Mouse (Mus musculus) liver, adult 2 months (tissue): ENCODE results near the gene Tnfrsf23. TPM values are rescaled to one million over a fixed set of nuclear protein-coding genes. Genes with fewer than 3 reads are reported as not detected.
"Not testable (repeated sequence)": the region's sequence is repeated elsewhere in the genome, so short reads cannot be mapped to it uniquely, and the experiment has no call there.

Experiments
- DNase-seq: peaks from one replicate; pipeline ENCODE4 v3.0.0-alpha.2; 2011; ENCODE audit warnings: low read depth, low spot score; ENCODE audit errors: extremely low read depth
- H3K27ac ChIP-seq: fragments of 200-500 bp; replicated peaks from 2 replicates; pipeline ENCODE4 v1.5.1; 2012; ENCODE audit warnings: low read depth, mild to moderate bottlenecking, control low read depth, inconsistent platforms, low read length; ENCODE audit not compliant: insufficient read depth
- H3K27me3 ChIP-seq: fragments of 200-500 bp; 2 replicates; pipeline ENCODE4 v1.6.1; 2012; ENCODE audit warnings: mild to moderate bottlenecking, moderate library complexity, low read length, inconsistent platforms; ENCODE audit not compliant: control insufficient read depth, insufficient read depth
- H3K36me3 ChIP-seq: fragments of 200-500 bp; 2 replicates; pipeline ENCODE4 v1.6.1; 2012; ENCODE audit warnings: low read length, inconsistent platforms; ENCODE audit not compliant: control insufficient read depth, insufficient read depth
- H3K4me1 ChIP-seq: fragments of 200-500 bp; 2 replicates; pipeline ENCODE4 v1.6.1; 2011; ENCODE audit warnings: low read length; ENCODE audit not compliant: control insufficient read depth, insufficient read depth
- H3K4me3 ChIP-seq: fragments of 200-500 bp; 2 replicates; pipeline ENCODE4 v1.5.1; 2011; ENCODE audit warnings: low read depth, mild to moderate bottlenecking, control low read depth, low read length, moderate library complexity; ENCODE audit not compliant: insufficient read depth
- H3K79me2 ChIP-seq: fragments of 200-500 bp; 2 replicates; pipeline ENCODE4 v1.6.1; 2012; ENCODE audit warnings: inconsistent platforms, mild to moderate bottlenecking, low read length, moderate library complexity; ENCODE audit not compliant: control insufficient read depth, insufficient read depth
- H3K9ac ChIP-seq: fragments of 200-500 bp; 2 replicates; pipeline ENCODE4 v1.6.1; 2012; ENCODE audit warnings: low read depth, mild to moderate bottlenecking, control low read depth, inconsistent platforms, low read length
- CTCF ChIP-seq: fragments of 200-500 bp; IDR thresholded peaks from 2 replicates; pipeline ENCODE4 v1.5.1; 2011; ENCODE audit warnings: low read depth, low read length, control low read depth
- POLR2A ChIP-seq: fragments of 200-500 bp; IDR thresholded peaks from 2 replicates; pipeline ENCODE4 v1.6.1; 2011; ENCODE audit warnings: low read length, control low read depth; ENCODE audit not compliant: insufficient read depth; ENCODE audit errors: extremely low read depth
- WGBS: fragments of 180-500 bp; shearing (Covaris S2); methylation state at CpG from one replicate; pipeline ENCODE4 v1.1.7; 2018; 5-methylcytosine and 5-hydroxymethylcytosine counted together
- polyA plus RNA-seq: library from polyadenylated mRNA; depleted of rRNA; stranded (reverse); fragments of >200 nt; gene quantifications from 2 replicates; pipeline ENCODE4 v1.2.3, GENCODE M21; 2012
- total RNA-seq: library from RNA; depleted of rRNA; stranded (reverse); fragments of >200 nt; gene quantifications from 2 replicates; pipeline ENCODE4 v1.2.3, GENCODE M21; 2014

Tnfrsf23 gene
- total and polyA plus RNA-seq, 2 experiments: 0.54 TPM; not detected in 1

DNA sequence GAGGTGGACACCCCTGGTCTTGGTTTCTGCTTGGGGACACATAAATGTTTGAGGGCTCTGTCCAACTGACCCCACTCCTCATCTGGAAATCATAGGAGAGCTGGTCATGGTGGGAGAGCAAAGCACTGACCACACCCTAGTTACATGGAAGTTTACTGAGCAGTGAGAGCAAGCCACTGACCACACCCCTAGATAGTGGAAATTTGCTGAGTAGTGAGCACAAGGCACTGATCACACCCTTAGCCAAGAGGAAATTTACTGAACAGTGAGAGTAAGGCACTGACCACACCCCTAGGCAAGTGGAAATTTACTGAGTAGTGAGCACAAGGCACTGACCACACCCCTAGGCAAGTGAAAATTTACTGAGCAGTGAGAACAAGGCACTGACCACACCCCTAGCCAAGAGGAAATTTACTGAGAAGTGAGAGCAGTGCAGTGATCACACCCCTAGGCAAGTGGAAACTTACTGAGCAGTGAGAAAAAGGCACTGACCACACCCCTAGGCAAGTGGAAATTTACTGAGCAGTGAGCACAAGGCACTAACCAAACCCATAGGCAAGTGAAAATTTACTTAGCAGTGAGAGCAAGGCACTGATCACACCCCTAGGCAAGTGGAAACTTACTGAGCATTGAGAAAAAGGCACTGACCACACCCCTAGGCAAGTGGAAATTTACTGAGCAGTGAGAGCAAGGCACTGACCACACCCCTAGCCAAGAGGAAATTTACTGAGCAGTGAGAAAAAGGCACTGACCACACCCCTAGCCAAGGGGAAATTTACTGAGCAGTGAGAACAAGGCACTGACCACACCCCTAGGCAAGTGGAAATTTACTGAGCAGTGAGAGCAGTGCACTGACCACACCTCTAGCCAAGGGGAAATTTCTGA lies 19.0 kb downstream of the Tnfrsf23 start:
- H3K4me1 ChIP-seq: no peaks in the 10 kb centered on the region
- H3K27me3 ChIP-seq: no peaks in the 10 kb centered on the region
- no peak overlapping the region for H3K9ac ChIP-seq
- no peaks in the 10 kb centered on the region for H3K36me3 ChIP-seq
- H3K79me2 ChIP-seq: no peaks in the 10 kb centered on the region
- H3K27ac ChIP-seq: no peak overlapping the region
- no peak for DNase-seq
- no peak overlapping the region for H3K4me3 ChIP-seq
- TF ChIP-seq POLR2A: no peak
- TF ChIP-seq CTCF: no peak

GRCm38 (mm10) chr7:143663470-143663869 lies 22.2 kb downstream of the Tnfrsf23 start:
- no peaks in the 10 kb centered on the region for H3K36me3 ChIP-seq
- no peaks in the 10 kb centered on the region for H3K79me2 ChIP-seq
- no peak overlapping the region for H3K4me3 ChIP-seq
- TF ChIP-seq CTCF (no peak), POLR2A (no peak)
- H3K9ac ChIP-seq: no peak overlapping the region
- H3K27ac ChIP-seq: no peak overlapping the region
- 88% methylated on average over 2 of the region's 2 CpGs for WGBS
- no peaks in the 10 kb centered on the region for H3K4me1 ChIP-seq
- DNase-seq: no peak
- no peaks in the 10 kb centered on the region for H3K27me3 ChIP-seq

DNA sequence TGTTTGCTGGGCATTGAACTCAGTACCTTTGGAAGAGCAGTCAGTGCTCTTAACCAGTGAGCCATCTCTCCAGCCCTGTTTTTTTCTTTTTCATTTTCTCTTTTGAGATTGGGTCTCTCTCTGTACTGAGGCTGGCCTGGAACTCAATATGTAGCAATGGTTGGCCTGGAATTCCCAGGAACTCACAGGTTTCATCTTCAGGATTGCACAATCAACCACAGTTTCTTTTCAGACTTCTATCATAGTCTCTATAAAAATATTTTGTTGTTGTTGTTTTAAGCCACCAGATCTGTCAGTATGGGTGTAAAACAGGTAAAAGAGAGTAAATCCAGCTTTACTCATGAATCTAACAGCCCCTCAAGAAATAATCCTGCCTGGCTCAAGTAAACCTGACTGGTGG lies 24.9 kb downstream of the Tnfrsf23 start:
- DNase-seq: no peak
- Histone ChIP-seq H3K9ac (no peak overlapping the region), H3K4me1 (no peaks in the 10 kb centered on the region), H3K27me3 (no peaks in the 10 kb centered on the region), H3K79me2 (no peaks in the 10 kb centered on the region), H3K4me3 (no peak overlapping the region), H3K27ac (no peak overlapping the region), H3K36me3 (no peaks in the 10 kb centered on the region)
- TF ChIP-seq CTCF (no peak), POLR2A (no peak)

- not testable (repeated sequence) for DNase-seq, H3K36me3 ChIP-seq, H3K4me3 ChIP-seq, H3K79me2 ChIP-seq, H3K9ac ChIP-seq, H3K4me1 ChIP-seq, H3K27ac ChIP-seq, H3K27me3 ChIP-seq
- WGBS: 65% methylated on average over 10 of the region's 10 CpGs
These were observed 35.8 kb downstream of the Tnfrsf23 start for GRCm38 (mm10) chr7:143649769-143650346.

GRCm38 (mm10) chr7:143649034-143649768 lies 36.5 kb downstream of the Tnfrsf23 start, which contains the start of gene Tnfrsf22:
Tnfrsf22 (minus strand) TSS chr7:143649661.
- WGBS: 6% methylated on average over 39 of the region's 39 CpGs
- peak; percentile 70 for DNase-seq
- H3K9ac ChIP-seq: peak within 1 kb of the TSS; percentile 22; the same call in 1 of the 2 replicates
- no peaks in the 10 kb centered on the region for H3K27me3 ChIP-seq
- H3K4me3 ChIP-seq: peak within 1 kb of the TSS; percentile 73
- H3K36me3 ChIP-seq: no peaks in the 10 kb centered on the region
- H3K27ac ChIP-seq: no peak within 1 kb of the TSS
- TF ChIP-seq CTCF (no peak), POLR2A (no peak)
- H3K4me1 ChIP-seq: no peaks in the 10 kb centered on the region; the same call in 1 of the 2 replicates
- H3K79me2 ChIP-seq: no peaks in the 10 kb centered on the region

DNA sequence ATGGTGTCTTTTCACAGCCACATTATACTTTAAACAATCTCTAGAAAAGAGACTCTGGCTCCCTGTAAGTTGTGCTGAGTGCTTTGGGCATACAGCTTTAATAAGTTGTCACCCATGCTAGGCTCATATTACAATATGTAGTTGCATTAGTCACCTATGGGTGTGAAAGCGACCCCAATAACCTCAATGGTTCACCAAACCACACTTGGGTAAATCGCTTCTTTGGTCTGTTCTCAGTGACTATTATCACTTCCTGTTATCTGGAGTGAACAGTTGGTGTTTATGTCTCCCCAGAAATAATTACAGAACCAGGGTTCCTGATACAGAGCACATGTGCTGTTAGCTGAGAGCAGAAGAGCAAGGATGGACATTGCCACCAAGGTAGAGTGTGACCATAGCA lies 41.7 kb downstream of the Tnfrsf23 start:
- not testable (repeated sequence) for H3K4me3 ChIP-seq, H3K36me3 ChIP-seq, H3K4me1 ChIP-seq, H3K27ac ChIP-seq, H3K9ac ChIP-seq, DNase-seq, H3K27me3 ChIP-seq, H3K79me2 ChIP-seq
- 96% methylated on average over 2 of the region's 2 CpGs for WGBS
